Mouse (Mus musculus) induced T-regulatory cell, adult 2 months (primary cell): Measurements from ENCODE around the gene Gm10840.
A peak's percentile ranks its signal among the peaks of the same experiment; 100 is the strongest.
"Not testable (repeated sequence)": the region's sequence is repeated elsewhere in the genome, so short reads cannot be mapped to it uniquely, and the experiment has no call there.

Source experiments
- DNase-seq: peaks from one replicate; pipeline ENCODE4 v3.0.0-alpha.2; 2012; ENCODE audit warnings: low read depth

Gm10840 gene

GRCm38 (mm10) chr11:106160841-106161721, at the start of gene Gm10840, which contains the start of gene Limd2:
Gene Gm10840 (plus strand): TSS chr11:106160850.
Gene Limd2 (minus strand): TSS chr11:106160860.
- peak; percentile 80 for DNase-seq

GRCm38 (mm10) chr11:106111688-106112087, 49.0 kb upstream of the Gm10840 start:
- DNase-seq: no peak

- DNase-seq: peak; percentile 34
Observed at GRCm38 (mm10) chr11:106122221-106122620, 38.4 kb upstream of the Gm10840 start.

GRCm38 (mm10) chr11:106122736-106123135, 37.9 kb upstream of the Gm10840 start:
- DNase-seq: peak; percentile 53

GRCm38 (mm10) chr11:106124784-106125183, 35.9 kb upstream of the Gm10840 start:
- no peak for DNase-seq

GRCm38 (mm10) chr11:106125827-106126226, 34.8 kb upstream of the Gm10840 start:
- DNase-seq: peak; percentile 29

- DNase-seq: not testable (repeated sequence)
Observed at GRCm38 (mm10) chr11:106126727-106127373, 33.8 kb upstream of the Gm10840 start.

- DNase-seq: no peak
Observed at GRCm38 (mm10) chr11:106129477-106129876, 31.2 kb upstream of the Gm10840 start.

GRCm38 (mm10) chr11:106132516-106132915, 28.1 kb upstream of the Gm10840 start:
- no peak for DNase-seq

GRCm38 (mm10) chr11:106134580-106135528, 25.8 kb upstream of the Gm10840 start:
- DNase-seq: peak; percentile 54

- DNase-seq: no peak
Observed at GRCm38 (mm10) chr11:106151219-106151618, 9.4 kb upstream of the Gm10840 start.

- DNase-seq: no peak
Observed at GRCm38 (mm10) chr11:106152132-106152531, 8.5 kb upstream of the Gm10840 start.

GRCm38 (mm10) chr11:106154091-106154490, 6.6 kb upstream of the Gm10840 start:
- no peak for DNase-seq

GRCm38 (mm10) chr11:106154770-106155169, 5.9 kb upstream of the Gm10840 start:
- DNase-seq: no peak

- no peak for DNase-seq
Observed at GRCm38 (mm10) chr11:106155761-106156160, 4.9 kb upstream of the Gm10840 start.

GRCm38 (mm10) chr11:106156257-106156656, 4.4 kb upstream of the Gm10840 start:
- no peak for DNase-seq

- no peak for DNase-seq
Observed at GRCm38 (mm10) chr11:106157154-106157553, 3.5 kb upstream of the Gm10840 start.

GRCm38 (mm10) chr11:106158081-106158929, 2.3 kb upstream of the Gm10840 start:
- peak; percentile 85 for DNase-seq

- no peak for DNase-seq
Observed at GRCm38 (mm10) chr11:106158930-106159215, 1.8 kb upstream of the Gm10840 start.

- DNase-seq: peak; percentile 94
Observed at GRCm38 (mm10) chr11:106159216-106159920, 1.3 kb upstream of the Gm10840 start.
